Mouse (Mus musculus) left cerebral cortex, adult 2 months (tissue): ENCODE measurements around the gene Slc22a29. TPM values are rescaled to one million over a fixed set of nuclear protein-coding genes. Genes with fewer than 3 reads are reported as not detected.
"Not testable (repeated sequence)": the region's sequence is repeated elsewhere in the genome, so short reads cannot be mapped to it uniquely, and the experiment has no call there.

Source experiments
- DNase-seq, 2 experiments: peaks; one replicate each; pipeline ENCODE4 v3.0.0; 2021 to 2022; ENCODE audit warnings: low spot score in 2 of 2, mixed read lengths in 1 of 2; ENCODE audit errors: extremely low spot score in 1 of 2
- H3K27ac ChIP-seq: fragments of 200-600 bp; 2 replicates; pipeline ENCODE4 v1.8.1; 2022
- H3K4me3 ChIP-seq: fragments of 200-600 bp; 2 replicates; pipeline ENCODE4 v1.8.1; 2022
- CTCF ChIP-seq: fragments of 200-600 bp; IDR thresholded peaks from 2 replicates; pipeline ENCODE4 v1.8.1; 2022; ENCODE audit warnings: antibody characterized with exemption, mild to moderate bottlenecking, moderate library complexity
- intact Hi-C: fragments of 180-260 bp; cut with DNase I; formaldehyde crosslinking; loops from one replicate; pipeline ENCODE4 v1.15.1; 2025
- long read RNA-seq, 2 experiments: library from polyadenylated mRNA; stranded (forward); transcript quantifications; one replicate each; pipeline ENCODE4 v2.0.0; 2021; ENCODE audit warnings: borderline mapping rate in 2 of 2
- total RNA-seq, 2 experiments: library from RNA; stranded (reverse); gene quantifications; 2 replicates each; pipeline ENCODE4 v1.2.3; 2021

Slc22a29 gene
- total RNA-seq = not detected
- long read RNA-seq, experiment 1 = 0 reads
- long read RNA-seq, experiment 2 = 0 reads

- intact Hi-C loops = no loop called here
- no peak within 1 kb of the TSS for H3K27ac ChIP-seq
- TF ChIP-seq CTCF = no peak
- no peak within 1 kb of the TSS for H3K4me3 ChIP-seq
- DNase-seq = no peak
Measured at GRCm38 (mm10) chr19:8218800-8219199, at the start of gene Slc22a29. TSS of gene Slc22a29 (minus strand) at chr19:8218900.

- H3K27ac ChIP-seq = no peak overlapping the region
- no peak overlapping the region for H3K4me3 ChIP-seq
- intact Hi-C loops = no loop called here
- TF ChIP-seq CTCF = no peak
- DNase-seq = no peak
Measured at GRCm38 (mm10) chr19:8265324-8265723, 46.6 kb upstream of the Slc22a29 start.

GRCm38 (mm10) chr19:8252705-8253037 is 34.0 kb upstream of the Slc22a29 start:
- peak in 1 of 2 experiments; percentile 8 for DNase-seq
- peak overlapping the region; percentile 44 for H3K4me3 ChIP-seq
- no peak overlapping the region for H3K27ac ChIP-seq
- TF ChIP-seq CTCF = no peak
- intact Hi-C loops = no loop called here

GRCm38 (mm10) chr19:8251896-8252704 is 33.4 kb upstream of the Slc22a29 start:
- intact Hi-C loops = no loop called here
- TF ChIP-seq CTCF = no peak
- Histone ChIP-seq H3K4me3 (peak overlapping the region; percentile 44), H3K27ac (peak overlapping the region; percentile 59; the same call in 1 of the 2 replicates)
- peak; percentile 13 to 44 for DNase-seq

- intact Hi-C loops = no loop called here
- Histone ChIP-seq H3K4me3 (no peak overlapping the region), H3K27ac (no peak overlapping the region)
- no peak for TF ChIP-seq CTCF
- no peak for DNase-seq
Measured at GRCm38 (mm10) chr19:8228916-8229315, 10.2 kb upstream of the Slc22a29 start.

GRCm38 (mm10) chr19:8148787-8149523 is 69.7 kb downstream of the Slc22a29 start:
- intact Hi-C loops = no loop called here
- DNase-seq = no peak
- H3K27ac ChIP-seq = no peak overlapping the region
- no peak for TF ChIP-seq CTCF
- no peak overlapping the region for H3K4me3 ChIP-seq

- H3K4me3 ChIP-seq, intact Hi-C loops, H3K27ac ChIP-seq, DNase-seq: not testable (repeated sequence)
Measured at GRCm38 (mm10) chr19:8142716-8143115, 76.0 kb downstream of the Slc22a29 start.

- intact Hi-C loops, H3K27ac ChIP-seq, H3K4me3 ChIP-seq, DNase-seq: not testable (repeated sequence)
Measured at GRCm38 (mm10) chr19:8134127-8134841, 84.4 kb downstream of the Slc22a29 start.

- H3K27ac ChIP-seq, H3K4me3 ChIP-seq, DNase-seq, intact Hi-C loops: not testable (repeated sequence)
Measured at GRCm38 (mm10) chr19:8131881-8132280, 86.8 kb downstream of the Slc22a29 start, which contains the start of gene Slc22a28. TSS of gene Slc22a28 (minus strand) at chr19:8131982.

Other genes with a start within 250 kb of the Slc22a29 start
- not detected for gene Slc22a28, start 86.9 kb downstream of the Slc22a29 start, total RNA-seq
- gene Slc22a30, start 186.2 kb upstream of the Slc22a29 start, total RNA-seq = not detected